Mouse (Mus musculus) lung, adult 2 months (tissue): Measurements from ENCODE around the gene Map3k7cl. TPM values are rescaled to one million over a fixed set of nuclear protein-coding genes. Genes with fewer than 3 reads are reported as not detected.

ENCODE experiments used
- DNase-seq: peaks from one replicate; pipeline ENCODE4 v3.0.0; 2022
- H3K4me1 ChIP-seq: fragments of 200-500 bp; 2 replicates; pipeline ENCODE4 v1.6.1; 2011; ENCODE audit warnings: low read length; ENCODE audit not compliant: control insufficient read depth, insufficient read depth
- H3K4me3 ChIP-seq: fragments of 200-500 bp; replicated peaks from 2 replicates; pipeline ENCODE3; 2011; ENCODE audit warnings: low read depth, mild to moderate bottlenecking, control low read depth, low read length; ENCODE audit errors: extremely low read depth
- CTCF ChIP-seq: fragments of 200-500 bp; IDR thresholded peaks from 2 replicates; pipeline ENCODE4 v1.5.1; 2011; ENCODE audit warnings: mild to moderate bottlenecking, low read length, control low read depth; ENCODE audit not compliant: insufficient read depth
- POLR2A ChIP-seq: fragments of 200-500 bp; IDR thresholded peaks from 2 replicates; pipeline ENCODE4 v1.6.1; 2011; ENCODE audit warnings: low read depth, mild to moderate bottlenecking, control low read depth, low read length, borderline replicate concordance; ENCODE audit errors: extremely low read depth
- WGBS: fragments of 180-500 bp; shearing (Covaris S2); methylation state at CpG from one replicate; pipeline ENCODE4 v1.1.7; 2018; 5-methylcytosine and 5-hydroxymethylcytosine counted together
- polyA plus RNA-seq: library from polyadenylated mRNA; depleted of rRNA; stranded (reverse); fragments of >200 nt; gene quantifications from 2 replicates; pipeline ENCODE4 v1.2.3, GENCODE M21; 2012

The Map3k7cl gene
- polyA plus RNA-seq, 1 experiment = 2.6 TPM

DNA sequence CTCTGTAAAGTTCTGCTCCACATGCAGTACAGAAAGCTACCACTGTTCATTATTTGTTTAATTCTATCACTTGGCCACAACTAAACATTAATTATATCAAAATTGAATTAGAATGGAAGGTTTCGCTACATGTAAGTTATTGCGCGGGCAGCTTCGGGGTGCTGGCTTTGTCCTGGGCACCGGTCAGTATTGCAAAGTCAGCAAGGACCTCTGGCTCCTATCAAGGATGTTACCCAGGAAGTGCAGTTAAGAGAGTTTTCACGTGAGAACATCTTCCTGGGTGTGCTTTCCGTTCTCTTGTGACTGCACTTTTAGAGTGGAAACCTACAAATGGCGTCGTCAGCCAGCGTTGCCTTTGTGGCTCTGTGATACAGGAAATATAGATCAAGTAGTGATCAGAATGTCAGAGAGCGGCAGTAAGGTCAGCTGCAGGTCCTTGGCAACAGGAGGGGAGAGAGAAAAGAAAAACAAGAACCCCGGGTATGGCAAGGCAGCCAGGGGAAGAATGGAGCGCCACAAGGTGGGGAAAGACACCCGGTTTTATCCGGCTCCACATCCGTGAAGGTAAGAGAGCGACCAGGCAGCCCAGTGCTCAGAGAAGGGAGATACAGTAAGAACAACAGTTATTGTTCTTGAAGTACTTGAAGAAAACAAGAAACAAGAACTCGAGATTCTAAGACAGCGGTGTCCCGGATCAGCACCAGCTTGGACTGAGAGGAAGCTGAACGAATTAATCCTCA, 57.6 kb downstream of the Map3k7cl start:
- H3K4me3 ChIP-seq = no peak overlapping the region

DNA sequence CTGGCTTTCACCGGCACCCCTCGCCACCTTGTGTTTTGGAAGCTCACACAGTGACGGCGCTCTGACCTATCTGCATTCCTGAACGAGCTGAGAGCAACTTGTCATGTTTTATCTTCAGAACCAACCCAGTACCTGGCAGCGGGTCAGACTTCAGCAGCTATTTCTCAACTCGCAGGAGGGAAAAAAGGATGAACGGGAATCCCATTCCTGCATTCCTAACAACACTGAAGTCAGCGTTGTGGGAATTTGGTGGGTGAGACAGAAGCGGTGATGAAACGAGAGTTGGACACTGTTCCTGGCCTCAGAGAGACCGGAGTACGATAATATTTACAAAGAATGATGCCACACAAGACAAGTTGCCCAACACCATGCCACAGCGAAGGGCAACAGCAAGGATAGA, 58.3 kb downstream of the Map3k7cl start:
- Histone ChIP-seq H3K4me1 (peaks cover 6% of the 10 kb centered on the region), H3K4me3 (peak overlapping the region; percentile 20)
- DNase-seq = no peak
- TF ChIP-seq POLR2A = no peak
- no peak for TF ChIP-seq CTCF
- WGBS = 44% methylated on average over 14 of the region's 14 CpGs

More for the DNA sequence above, 57.6 kb downstream of the Map3k7cl start:
- DNase-seq = no peak
- WGBS = 56% methylated on average over 21 of the region's 21 CpGs
- TF ChIP-seq CTCF (no peak), POLR2A (no peak)
- peaks cover 6% of the 10 kb centered on the region for H3K4me1 ChIP-seq

DNA sequence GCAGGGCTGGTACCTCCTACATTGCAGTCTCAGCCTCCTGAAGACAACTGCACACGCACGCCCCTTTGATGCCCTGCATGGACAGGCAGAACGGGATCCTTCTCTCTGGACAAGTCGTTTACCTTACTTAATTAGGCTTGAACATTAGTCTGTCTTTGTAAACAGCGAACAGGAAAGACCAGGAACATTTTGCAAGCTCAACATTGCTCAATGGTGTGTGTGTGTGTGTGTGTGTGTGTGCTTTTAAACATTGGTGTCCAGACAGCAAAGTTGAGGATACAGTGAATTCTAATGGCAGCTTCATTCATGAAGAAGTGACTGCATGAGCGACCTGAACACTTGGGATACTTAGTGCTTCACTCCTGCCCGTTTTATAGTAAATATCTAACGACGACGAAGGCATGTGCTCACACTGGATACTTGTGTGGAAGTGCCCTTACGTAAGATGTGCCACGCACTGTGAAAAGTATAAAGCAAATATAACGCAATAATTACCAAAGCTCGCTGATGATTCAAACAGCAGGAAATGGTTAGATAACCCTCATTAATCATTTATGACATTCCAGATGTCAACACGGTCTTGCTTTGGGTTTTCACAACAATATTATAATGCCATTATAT, 59.2 kb downstream of the Map3k7cl start:
- no peak for DNase-seq
- Histone ChIP-seq H3K4me1 (peaks cover 6% of the 10 kb centered on the region), H3K4me3 (no peak overlapping the region)
- 36% methylated on average over 15 of the region's 15 CpGs for WGBS
- TF ChIP-seq CTCF = no peak
- no peak for TF ChIP-seq POLR2A

DNA sequence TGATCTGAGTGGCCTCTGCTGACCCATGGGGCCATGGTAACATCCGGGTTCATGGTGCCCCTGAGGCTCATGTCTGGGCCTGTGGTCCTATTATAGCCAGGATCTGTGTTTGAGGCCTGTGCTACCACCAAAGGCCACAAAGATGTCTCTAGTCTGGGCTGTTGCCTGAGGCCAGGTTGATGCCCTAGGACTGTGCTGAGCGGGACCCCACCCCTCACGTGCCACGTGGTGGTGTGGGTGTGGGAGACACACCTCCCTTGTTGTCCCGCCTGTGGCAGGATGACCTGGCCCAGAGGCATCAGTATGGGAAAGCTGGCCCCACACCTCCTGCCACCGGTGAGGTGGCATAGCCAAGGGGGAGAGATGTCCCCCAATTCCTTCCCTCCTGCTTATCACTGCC, 64.2 kb downstream of the Map3k7cl start:
- DNase-seq = no peak
- Histone ChIP-seq H3K4me3 (no peak overlapping the region), H3K4me1 (no peaks in the 10 kb centered on the region)
- 82% methylated on average over 6 of the region's 6 CpGs for WGBS
- no peak for TF ChIP-seq POLR2A

DNA sequence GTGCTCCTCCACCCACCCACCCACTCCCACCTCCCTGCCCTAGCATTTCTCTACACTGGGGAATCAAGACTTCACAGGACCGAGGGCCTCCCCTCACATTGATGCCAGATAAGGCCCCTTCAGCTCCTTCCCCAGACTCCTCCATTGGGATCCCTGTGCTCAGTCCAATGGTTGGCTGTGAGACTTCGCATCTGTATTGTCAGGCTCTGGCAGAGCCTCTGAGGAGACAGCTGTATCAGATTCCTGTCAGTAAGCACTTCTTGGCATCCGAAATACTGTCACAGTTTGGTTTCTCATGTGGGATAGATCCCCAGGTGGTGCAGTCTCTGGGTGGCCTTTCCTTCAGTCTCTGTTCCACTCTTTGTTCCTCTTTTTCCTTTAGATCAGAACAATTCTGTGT, 68.1 kb downstream of the Map3k7cl start:
- DNase-seq = no peak
- H3K4me3 ChIP-seq = no peak overlapping the region
- no peaks in the 10 kb centered on the region for H3K4me1 ChIP-seq
- 81% methylated on average over 3 of the region's 3 CpGs for WGBS
- TF ChIP-seq CTCF (no peak), POLR2A (no peak)

DNA sequence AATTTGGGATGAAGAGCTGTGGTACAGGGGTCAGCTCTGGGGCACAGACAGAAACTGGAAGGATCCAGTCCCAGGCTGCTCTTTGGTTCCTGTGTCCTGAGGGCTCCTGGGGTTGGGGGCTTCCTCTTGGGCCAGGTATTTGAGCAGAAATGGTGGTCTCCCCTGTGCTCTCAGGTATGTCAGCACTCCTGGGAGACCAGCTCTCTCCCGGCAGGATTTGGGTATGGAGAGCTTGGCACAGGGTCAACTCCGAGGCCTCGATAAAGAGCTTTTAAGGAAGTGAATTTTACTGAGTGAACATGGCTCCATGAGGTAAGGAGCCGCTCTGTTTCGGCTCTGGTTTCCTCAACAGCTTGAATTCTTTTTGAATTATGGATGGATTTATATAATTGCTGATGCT, 70.8 kb downstream of the Map3k7cl start:
- WGBS = 72% methylated on average over 5 of the region's 5 CpGs
- TF ChIP-seq CTCF (no peak), POLR2A (no peak)
- no peaks in the 10 kb centered on the region for H3K4me1 ChIP-seq
- DNase-seq = no peak
- H3K4me3 ChIP-seq = no peak overlapping the region

DNA sequence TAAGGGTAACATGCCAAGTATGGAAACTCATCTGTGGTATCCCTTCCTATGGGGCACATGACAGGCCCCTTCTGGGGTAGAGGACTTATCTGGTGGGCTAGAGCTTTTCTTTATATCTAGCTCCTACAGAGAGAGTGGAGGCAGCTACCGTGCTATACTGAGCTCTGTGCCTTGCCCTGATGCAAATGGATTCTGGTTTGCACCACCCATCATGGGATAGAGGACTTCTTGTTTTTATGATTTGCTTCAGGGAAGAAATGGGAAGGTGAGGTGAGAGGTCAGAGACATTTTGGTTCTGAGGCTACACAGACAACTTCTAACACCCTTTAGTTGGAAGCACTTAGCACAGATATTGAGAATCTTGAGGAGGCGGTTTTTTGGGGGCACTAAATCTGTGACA, 71.8 kb downstream of the Map3k7cl start:
- WGBS = 90% methylated on average over 2 of the region's 2 CpGs
- DNase-seq = no peak
- TF ChIP-seq CTCF = no peak
- no peak for TF ChIP-seq POLR2A
- Histone ChIP-seq H3K4me1 (no peaks in the 10 kb centered on the region), H3K4me3 (no peak overlapping the region)

DNA sequence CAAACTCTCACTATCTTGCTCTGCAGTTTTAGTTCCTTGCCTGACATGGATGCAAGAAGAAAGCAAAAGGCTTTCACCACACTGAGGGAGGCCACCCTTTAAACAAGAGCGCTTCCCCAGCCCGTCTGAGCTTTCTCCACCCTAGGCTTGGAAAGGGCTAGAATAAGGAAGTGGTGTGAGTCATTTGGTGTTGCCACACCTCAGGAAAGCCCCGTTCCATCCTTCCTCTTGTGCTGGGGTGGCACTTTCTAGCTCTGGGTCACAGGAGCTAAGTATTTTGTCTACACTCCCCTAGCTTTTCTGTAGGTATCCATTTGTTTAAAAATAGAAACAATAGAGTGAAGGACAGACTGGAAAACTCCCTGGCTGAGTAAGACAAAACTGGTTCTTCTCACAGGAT, 72.2 kb downstream of the Map3k7cl start:
- no peak for DNase-seq
- WGBS = 39% methylated on average over 3 of the region's 3 CpGs

DNA sequence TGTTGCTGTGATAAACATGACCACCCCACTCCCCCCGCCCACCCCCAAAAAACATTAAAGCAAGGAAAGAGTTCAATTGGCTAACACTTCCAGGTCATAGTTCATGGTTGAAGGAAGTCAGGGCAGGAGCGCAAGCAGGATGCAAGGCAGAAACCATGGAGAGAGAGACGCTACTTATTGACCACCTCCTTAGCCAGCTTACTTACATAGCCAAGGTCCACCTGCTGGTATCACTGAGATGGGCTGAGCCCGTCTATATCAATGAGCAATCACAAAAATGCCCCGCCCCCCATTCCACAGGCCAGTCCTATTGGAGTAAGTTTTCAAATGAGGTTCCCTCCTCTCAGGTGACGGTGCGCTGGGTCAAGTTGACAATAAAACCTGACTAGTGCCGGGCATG, 72.7 kb downstream of the Map3k7cl start:
- TF ChIP-seq POLR2A (no peak), CTCF (no peak)
- no peak for DNase-seq
- WGBS = 89% methylated on average over 8 of the region's 8 CpGs
- no peak overlapping the region for H3K4me3 ChIP-seq
- no peaks in the 10 kb centered on the region for H3K4me1 ChIP-seq

More for the DNA sequence above, 72.2 kb downstream of the Map3k7cl start:
- H3K4me3 ChIP-seq = no peak overlapping the region
- no peak for TF ChIP-seq CTCF
- TF ChIP-seq POLR2A = no peak
- H3K4me1 ChIP-seq = no peaks in the 10 kb centered on the region

DNA sequence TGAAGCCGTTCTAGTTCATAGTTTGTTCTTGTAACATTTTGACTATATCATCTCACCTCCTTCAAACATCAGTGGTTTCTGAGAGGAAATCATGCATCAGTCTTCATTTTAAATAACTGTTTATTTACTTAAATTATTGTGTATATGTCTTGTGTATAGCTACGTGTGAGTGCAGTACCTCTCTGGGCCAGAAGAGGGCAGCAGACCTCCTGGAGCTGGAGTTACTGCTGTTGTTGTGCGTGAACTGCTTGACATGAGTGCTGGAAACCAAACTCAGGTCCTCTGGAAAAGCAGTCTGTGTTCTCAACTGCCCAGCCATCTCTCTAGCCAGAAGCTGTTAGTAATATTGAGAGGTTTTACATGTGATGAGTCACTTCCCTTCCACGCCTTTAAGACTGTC, 73.6 kb downstream of the Map3k7cl start:
- WGBS = 95% methylated on average over 4 of the region's 4 CpGs
- H3K4me1 ChIP-seq = no peaks in the 10 kb centered on the region
- DNase-seq = no peak
- TF ChIP-seq POLR2A (no peak), CTCF (peak; percentile 20; the same call in 1 of the 2 replicates)
- H3K4me3 ChIP-seq = no peak overlapping the region

DNA sequence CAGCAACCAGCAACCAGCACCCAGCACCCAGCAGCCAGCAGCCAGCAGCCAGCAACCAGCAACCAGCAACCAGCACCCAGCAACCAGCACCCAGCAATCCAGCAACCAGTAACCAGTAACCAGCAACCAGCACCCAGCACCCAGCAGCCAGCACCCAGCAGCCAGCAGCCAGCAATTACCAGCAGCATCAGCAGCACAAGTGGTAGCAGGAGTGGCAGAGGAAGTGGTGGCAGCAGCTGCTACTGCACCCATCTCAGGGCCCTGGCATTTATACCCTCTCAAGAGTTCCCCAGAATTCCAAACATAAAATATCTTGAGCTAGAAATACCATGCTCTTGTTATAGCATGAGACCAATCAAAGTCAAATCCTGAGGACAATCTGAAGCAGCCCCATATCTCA, 81.6 kb downstream of the Map3k7cl start:
- Histone ChIP-seq H3K4me3 (no peak overlapping the region), H3K4me1 (no peaks in the 10 kb centered on the region)
- DNase-seq = no peak
- no peak for TF ChIP-seq CTCF
